Mouse (Mus musculus): ENCODE data around the gene Mdm4. TPM values are rescaled to one million over a fixed set of nuclear protein-coding genes. Genes with fewer than 3 reads are reported as not detected.
"Not testable (repeated sequence)": the region's sequence is repeated elsewhere in the genome, so short reads cannot be mapped to it uniquely, and the experiment has no call there.

Mdm4 gene
- total and polyA plus RNA-seq, 2 experiments from 2014 or later: 28.2 to 54.4 TPM

GRCm38 (mm10) chr1:133039505-133039949 is 9.2 kb upstream of the Mdm4 start:
- Histone ChIP-seq H3K4me3 (ENCODE audit: low read depth, low read length) (no peak overlapping the region), H3K27me3 (ENCODE audit: insufficient read depth, low read length) (no peaks in the 10 kb centered on the region), H3K36me3 (ENCODE audit: insufficient read depth, low read length) (no peaks in the 10 kb centered on the region), H3K9ac (replicated peaks; ENCODE audit: low read length, poor library complexity, severe bottlenecking) (no peak overlapping the region), H3K4me1 (ENCODE audit: insufficient read depth, low read length) (no peaks in the 10 kb centered on the region), H3K27ac (ENCODE audit: low read depth, low read length) (no peak overlapping the region), H3K9me3 (ENCODE audit: low read length) (no peaks in the 10 kb centered on the region), H3K4me2 (ENCODE audit: low read depth, low read length, poor library complexity, severe bottlenecking) (no peak overlapping the region)
- TF ChIP-seq CTCF (IDR thresholded peaks at IDR 0.05): peak; percentile 91
- peak; percentile 79 for ATAC-seq (ENCODE audit: low FRiP score)
- peak; percentile 87 for DNase-seq (ENCODE audit: low spot score)
- 3% methylated on average over 4 of the region's 4 CpGs for WGBS

GRCm38 (mm10) chr1:133034682-133035081 is 4.3 kb upstream of the Mdm4 start:
- not testable (repeated sequence) for H3K4me1 ChIP-seq (ENCODE audit: insufficient read depth, low read length); H3K9ac ChIP-seq (replicated peaks; ENCODE audit: low read length, poor library complexity, severe bottlenecking); H3K4me3 ChIP-seq (ENCODE audit: low read depth, low read length); DNase-seq (ENCODE audit: low spot score); H3K9me3 ChIP-seq (ENCODE audit: low read length); H3K27ac ChIP-seq (ENCODE audit: low read depth, low read length); H3K4me2 ChIP-seq (ENCODE audit: low read depth, low read length, poor library complexity, severe bottlenecking); H3K36me3 ChIP-seq (ENCODE audit: insufficient read depth, low read length); H3K27me3 ChIP-seq (ENCODE audit: insufficient read depth, low read length); ATAC-seq (ENCODE audit: low FRiP score)
- 68% methylated on average over 7 of the region's 7 CpGs for WGBS

GRCm38 (mm10) chr1:133034091-133034460 is 3.7 kb upstream of the Mdm4 start:
- H3K27me3 ChIP-seq (ENCODE audit: insufficient read depth, low read length): no peaks in the 10 kb centered on the region
- ATAC-seq (ENCODE audit: low FRiP score): peak; percentile 50; the same call in 1 of the 2 replicates
- peak overlapping the region; percentile 26; the same call in 1 of the 2 replicates for H3K27ac ChIP-seq (ENCODE audit: low read depth, low read length)
- no peak overlapping the region for H3K9ac ChIP-seq (replicated peaks; ENCODE audit: low read length, poor library complexity, severe bottlenecking)
- H3K4me2 ChIP-seq (ENCODE audit: low read depth, low read length, poor library complexity, severe bottlenecking): peak overlapping the region; percentile 56
- WGBS: 1% methylated on average over 11 of the region's 11 CpGs
- TF ChIP-seq CTCF (IDR thresholded peaks at IDR 0.05): no peak
- peak overlapping the region; percentile 43 for H3K4me3 ChIP-seq (ENCODE audit: low read depth, low read length)
- no peaks in the 10 kb centered on the region for H3K4me1 ChIP-seq (ENCODE audit: insufficient read depth, low read length)
- no peaks in the 10 kb centered on the region for H3K36me3 ChIP-seq (ENCODE audit: insufficient read depth, low read length)
- DNase-seq (ENCODE audit: low spot score): peak; percentile 66
- no peaks in the 10 kb centered on the region for H3K9me3 ChIP-seq (ENCODE audit: low read length)

- 1% methylated on average over 28 of the region's 28 CpGs for WGBS
- Histone ChIP-seq H3K4me2 (ENCODE audit: low read depth, low read length, poor library complexity, severe bottlenecking) (peak overlapping the region; percentile 56), H3K4me3 (ENCODE audit: low read depth, low read length) (peak overlapping the region; percentile 43), H3K9me3 (ENCODE audit: low read length) (no peaks in the 10 kb centered on the region), H3K27ac (ENCODE audit: low read depth, low read length) (peak overlapping the region; percentile 27), H3K9ac (replicated peaks; ENCODE audit: low read length, poor library complexity, severe bottlenecking) (peak overlapping the region; percentile 34), H3K27me3 (ENCODE audit: insufficient read depth, low read length) (no peaks in the 10 kb centered on the region), H3K36me3 (ENCODE audit: insufficient read depth, low read length) (no peaks in the 10 kb centered on the region), H3K4me1 (ENCODE audit: insufficient read depth, low read length) (no peaks in the 10 kb centered on the region)
- ATAC-seq (ENCODE audit: low FRiP score) (peak; percentile 82), DNase-seq (ENCODE audit: low spot score) (peak; percentile 86)
- TF ChIP-seq CTCF (IDR thresholded peaks at IDR 0.05): no peak
Measured at GRCm38 (mm10) chr1:133033316-133034090, 3.1 kb upstream of the Mdm4 start.

GRCm38 (mm10) chr1:133032981-133033315 is 2.6 kb upstream of the Mdm4 start:
- Histone ChIP-seq H3K9me3 (ENCODE audit: low read length) (no peaks in the 10 kb centered on the region), H3K27me3 (ENCODE audit: insufficient read depth, low read length) (no peaks in the 10 kb centered on the region), H3K9ac (replicated peaks; ENCODE audit: low read length, poor library complexity, severe bottlenecking) (no peak overlapping the region; the same call in 1 of the 2 replicates), H3K4me1 (ENCODE audit: insufficient read depth, low read length) (no peaks in the 10 kb centered on the region), H3K4me3 (ENCODE audit: low read depth, low read length) (peak overlapping the region; percentile 43), H3K27ac (ENCODE audit: low read depth, low read length) (peak overlapping the region; percentile 27; the same call in 1 of the 2 replicates), H3K36me3 (ENCODE audit: insufficient read depth, low read length) (no peaks in the 10 kb centered on the region), H3K4me2 (ENCODE audit: low read depth, low read length, poor library complexity, severe bottlenecking) (peak overlapping the region; percentile 56)
- DNase-seq (ENCODE audit: low spot score): no peak
- 6% methylated on average over 5 of the region's 5 CpGs for WGBS
- 0 out of 2 replicates have a peak, but pooled peaks have one; percentile 14 for ATAC-seq (ENCODE audit: low FRiP score)
- TF ChIP-seq CTCF (IDR thresholded peaks at IDR 0.05): no peak

GRCm38 (mm10) chr1:133029744-133030143 is 617 bp downstream of the Mdm4 start:
- no peak for DNase-seq (ENCODE audit: low spot score)

More at GRCm38 (mm10) chr1:133029744-133030143, 617 bp downstream of the Mdm4 start:
- Histone ChIP-seq H3K4me3 (ENCODE audit: low read depth, low read length) (no peak overlapping the region), H3K27me3 (ENCODE audit: insufficient read depth, low read length) (no peaks in the 10 kb centered on the region), H3K4me1 (ENCODE audit: insufficient read depth, low read length) (no peaks in the 10 kb centered on the region), H3K36me3 (ENCODE audit: insufficient read depth, low read length) (no peaks in the 10 kb centered on the region), H3K27ac (ENCODE audit: low read depth, low read length) (no peak overlapping the region), H3K9ac (replicated peaks; ENCODE audit: low read length, poor library complexity, severe bottlenecking) (no peak overlapping the region), H3K9me3 (ENCODE audit: low read length) (no peaks in the 10 kb centered on the region), H3K4me2 (ENCODE audit: low read depth, low read length, poor library complexity, severe bottlenecking) (no peak overlapping the region)
- ATAC-seq (ENCODE audit: low FRiP score): no peak
- no peak for TF ChIP-seq CTCF (IDR thresholded peaks at IDR 0.05)
- 91% methylated on average over 3 of the region's 3 CpGs for WGBS
